Mouse (Mus musculus): Measurements from ENCODE around the gene Nub1. TPM values are rescaled to one million over a fixed set of nuclear protein-coding genes. Genes with fewer than 3 reads are reported as not detected.

Nub1 gene
- polyA plus RNA-seq, 1 experiment from 2014 or later = 48.5 TPM

GRCm38 (mm10) chr5:24730488-24730871, 45.1 kb downstream of the Nub1 start, which contains the start of gene Wdr86:
TSS of gene Wdr86 (minus strand) at chr5:24730727.
- 1% methylated on average over 23 of the region's 23 CpGs for WGBS
- H3K9me3 ChIP-seq (ENCODE audit: control insufficient read depth, low read length) = no peaks in the 10 kb centered on the region
- H3K27ac ChIP-seq = no peak within 1 kb of the TSS
- peaks cover 18% of the 10 kb centered on the region for H3K4me1 ChIP-seq (replicated peaks; ENCODE audit: control insufficient read depth, insufficient read depth, low read length)
- ATAC-seq (ENCODE audit: low FRiP score) = no peak
- peak within 1 kb of the TSS; percentile 33 for H3K4me3 ChIP-seq (replicated peaks; ENCODE audit: low read length)
- H3K9ac ChIP-seq = peak within 1 kb of the TSS; percentile 24; the same call in 1 of the 2 replicates
- H3K27me3 ChIP-seq (ENCODE audit: control insufficient read depth, insufficient read depth, low read length) = peaks cover 36% of the 10 kb centered on the region
- DNase-seq (ENCODE audit: low spot score) = no peak
- peak within 1 kb of the TSS; percentile 63 for H3K4me2 ChIP-seq (replicated peaks)
- no peaks in the 10 kb centered on the region for H3K36me3 ChIP-seq (replicated peaks; ENCODE audit: control insufficient read depth, insufficient read depth)

- no peaks in the 10 kb centered on the region for H3K36me3 ChIP-seq (replicated peaks; ENCODE audit: control insufficient read depth, insufficient read depth)
- no peak for ATAC-seq (ENCODE audit: low FRiP score)
- WGBS = 2% methylated on average over 15 of the region's 15 CpGs
- H3K4me3 ChIP-seq (replicated peaks; ENCODE audit: low read length) = peak overlapping the region; percentile 33
- no peaks in the 10 kb centered on the region for H3K9me3 ChIP-seq (ENCODE audit: control insufficient read depth, low read length)
- peaks cover 18% of the 10 kb centered on the region for H3K4me1 ChIP-seq (replicated peaks; ENCODE audit: control insufficient read depth, insufficient read depth, low read length)
- H3K9ac ChIP-seq = no peak overlapping the region
- H3K27ac ChIP-seq = no peak overlapping the region
- H3K4me2 ChIP-seq (replicated peaks) = peak overlapping the region; percentile 63
- H3K27me3 ChIP-seq (ENCODE audit: control insufficient read depth, insufficient read depth, low read length) = peaks cover 36% of the 10 kb centered on the region
- no peak for DNase-seq (ENCODE audit: low spot score)
These were observed 45.7 kb downstream of the Nub1 start for GRCm38 (mm10) chr5:24730986-24731385.

GRCm38 (mm10) chr5:24733134-24733533, 47.8 kb downstream of the Nub1 start:
- 7% methylated on average over 8 of the region's 8 CpGs for WGBS
- Histone ChIP-seq H3K9me3 (ENCODE audit: control insufficient read depth, low read length) (no peaks in the 10 kb centered on the region), H3K9ac (no peak overlapping the region), H3K4me2 (replicated peaks) (no peak overlapping the region), H3K27ac (no peak overlapping the region), H3K4me1 (replicated peaks; ENCODE audit: control insufficient read depth, insufficient read depth, low read length) (peaks cover 18% of the 10 kb centered on the region), H3K27me3 (ENCODE audit: control insufficient read depth, insufficient read depth, low read length) (peaks cover 36% of the 10 kb centered on the region), H3K36me3 (replicated peaks; ENCODE audit: control insufficient read depth, insufficient read depth) (no peaks in the 10 kb centered on the region), H3K4me3 (replicated peaks; ENCODE audit: low read length) (no peak overlapping the region)
- ATAC-seq (ENCODE audit: low FRiP score) = 0 out of 2 replicates have a peak, but pooled peaks have one; percentile 46
- DNase-seq (ENCODE audit: low spot score) = no peak

- H3K27ac ChIP-seq = no peak overlapping the region
- WGBS = 64% methylated on average over 7 of the region's 7 CpGs
- H3K36me3 ChIP-seq (replicated peaks; ENCODE audit: control insufficient read depth, insufficient read depth) = no peaks in the 10 kb centered on the region
- H3K27me3 ChIP-seq (ENCODE audit: control insufficient read depth, insufficient read depth, low read length) = peaks cover 29% of the 10 kb centered on the region
- H3K4me3 ChIP-seq (replicated peaks; ENCODE audit: low read length) = no peak overlapping the region
- H3K4me1 ChIP-seq (replicated peaks; ENCODE audit: control insufficient read depth, insufficient read depth, low read length) = peaks cover 18% of the 10 kb centered on the region
- no peak overlapping the region for H3K4me2 ChIP-seq (replicated peaks)
- H3K9ac ChIP-seq = no peak overlapping the region
- ATAC-seq (ENCODE audit: low FRiP score) (no peak), DNase-seq (ENCODE audit: low spot score) (no peak)
- H3K9me3 ChIP-seq (ENCODE audit: control insufficient read depth, low read length) = no peaks in the 10 kb centered on the region
These were observed 48.6 kb downstream of the Nub1 start for GRCm38 (mm10) chr5:24733771-24734426.

DNA sequence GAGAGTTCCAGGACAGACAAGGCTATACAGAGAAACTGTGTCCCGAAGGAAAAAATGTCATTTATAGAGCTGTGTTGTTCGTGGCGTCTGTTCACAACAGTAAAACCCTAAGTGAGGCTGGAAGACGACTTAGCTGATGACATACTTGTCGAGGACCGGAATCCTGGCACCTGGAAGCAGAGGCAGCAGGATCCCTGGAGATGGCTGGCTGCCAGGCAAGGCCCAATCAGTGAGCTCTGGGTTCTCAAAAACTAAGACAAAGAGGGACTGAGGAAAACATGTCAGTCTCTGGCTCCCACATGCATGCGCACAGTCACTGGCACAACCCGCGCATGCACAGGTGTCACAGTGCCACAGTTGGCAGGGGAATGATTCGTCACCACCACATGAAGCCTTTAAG, 52.3 kb downstream of the Nub1 start:
- Histone ChIP-seq H3K9ac (no peak overlapping the region), H3K9me3 (ENCODE audit: control insufficient read depth, low read length) (no peaks in the 10 kb centered on the region), H3K36me3 (replicated peaks; ENCODE audit: control insufficient read depth, insufficient read depth) (no peaks in the 10 kb centered on the region), H3K27me3 (ENCODE audit: control insufficient read depth, insufficient read depth, low read length) (no peaks in the 10 kb centered on the region), H3K4me2 (replicated peaks) (no peak overlapping the region), H3K4me3 (replicated peaks; ENCODE audit: low read length) (no peak overlapping the region), H3K4me1 (replicated peaks; ENCODE audit: control insufficient read depth, insufficient read depth, low read length) (peaks cover 9% of the 10 kb centered on the region), H3K27ac (no peak overlapping the region)
- no peak for ATAC-seq (ENCODE audit: low FRiP score)
- 92% methylated on average over 10 of the region's 10 CpGs for WGBS
- DNase-seq (ENCODE audit: low spot score) = no peak

DNA sequence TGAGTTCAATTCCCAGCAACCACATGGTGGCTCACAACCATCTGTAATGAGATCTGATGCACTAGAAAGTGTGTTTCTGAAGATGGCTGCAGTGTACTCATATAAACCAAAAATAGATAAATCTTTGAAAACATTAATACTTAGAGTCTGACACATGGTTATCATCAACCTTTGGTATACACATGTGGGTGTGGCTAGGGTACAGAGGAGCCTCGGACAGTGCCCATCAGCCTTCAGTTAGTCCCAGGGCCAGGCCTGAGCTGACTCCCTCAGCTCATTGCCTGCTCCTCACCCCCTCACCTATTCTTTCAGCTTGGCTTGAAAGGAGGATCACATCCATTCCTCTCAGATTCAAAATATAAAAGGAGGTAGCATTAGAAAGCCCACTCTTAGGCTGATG, 53.2 kb downstream of the Nub1 start:
- peaks cover under 1% of the 10 kb centered on the region; the same call in 1 of the 2 replicates for H3K4me1 ChIP-seq (replicated peaks; ENCODE audit: control insufficient read depth, insufficient read depth, low read length)
- WGBS = 88% methylated on average over 1 of the region's 1 CpGs
- H3K4me2 ChIP-seq (replicated peaks) = no peak overlapping the region
- H3K4me3 ChIP-seq (replicated peaks; ENCODE audit: low read length) = no peak overlapping the region
- ATAC-seq (ENCODE audit: low FRiP score) = no peak
- H3K9ac ChIP-seq = no peak overlapping the region
- no peaks in the 10 kb centered on the region for H3K27me3 ChIP-seq (ENCODE audit: control insufficient read depth, insufficient read depth, low read length)
- H3K36me3 ChIP-seq (replicated peaks; ENCODE audit: control insufficient read depth, insufficient read depth) = no peaks in the 10 kb centered on the region
- no peak overlapping the region for H3K27ac ChIP-seq
- no peak for DNase-seq (ENCODE audit: low spot score)
- no peaks in the 10 kb centered on the region for H3K9me3 ChIP-seq (ENCODE audit: control insufficient read depth, low read length)

DNA sequence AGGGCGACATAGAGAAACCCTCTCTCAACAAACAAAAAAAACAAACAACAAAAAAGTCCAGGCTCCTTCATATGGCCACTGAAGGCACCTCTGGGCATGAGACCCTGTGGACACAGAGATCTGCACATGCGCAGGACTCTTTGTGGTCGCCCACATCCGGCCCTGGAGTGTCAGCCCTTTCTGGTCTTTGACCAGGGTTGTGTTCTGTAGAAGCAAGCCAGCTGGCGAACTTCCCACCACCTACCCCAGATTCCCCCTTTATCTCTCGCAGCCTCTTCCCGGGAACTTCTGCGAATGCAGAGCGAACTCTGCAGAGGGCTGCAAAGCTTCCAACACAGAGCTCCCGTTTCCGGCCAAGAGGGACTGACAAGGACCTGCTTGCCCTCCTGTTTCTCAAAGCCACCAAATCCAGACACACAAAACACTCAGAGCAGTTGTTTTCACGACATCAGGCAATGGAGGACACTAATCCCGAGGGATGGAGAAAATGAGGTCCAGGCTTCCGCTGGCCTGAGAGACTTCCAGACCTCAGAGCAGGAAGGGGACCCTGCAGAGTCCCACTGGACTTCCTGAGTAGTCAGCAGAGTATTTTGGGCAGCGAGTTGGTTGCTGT, 53.9 kb downstream of the Nub1 start:
- Histone ChIP-seq H3K4me1 (replicated peaks; ENCODE audit: control insufficient read depth, insufficient read depth, low read length) (no peaks in the 10 kb centered on the region), H3K27ac (no peak overlapping the region), H3K9ac (no peak overlapping the region), H3K9me3 (ENCODE audit: control insufficient read depth, low read length) (no peaks in the 10 kb centered on the region), H3K36me3 (replicated peaks; ENCODE audit: control insufficient read depth, insufficient read depth) (no peaks in the 10 kb centered on the region), H3K27me3 (ENCODE audit: control insufficient read depth, insufficient read depth, low read length) (no peaks in the 10 kb centered on the region), H3K4me3 (replicated peaks; ENCODE audit: low read length) (no peak overlapping the region), H3K4me2 (replicated peaks) (no peak overlapping the region)
- DNase-seq (ENCODE audit: low spot score) (no peak), ATAC-seq (ENCODE audit: low FRiP score) (no peak)
- 70% methylated on average over 15 of the region's 15 CpGs for WGBS

GRCm38 (mm10) chr5:24741172-24741885, 56.0 kb downstream of the Nub1 start:
- Histone ChIP-seq H3K27me3 (ENCODE audit: control insufficient read depth, insufficient read depth, low read length) (no peaks in the 10 kb centered on the region), H3K9me3 (ENCODE audit: control insufficient read depth, low read length) (no peaks in the 10 kb centered on the region), H3K27ac (no peak overlapping the region), H3K4me2 (replicated peaks) (no peak overlapping the region), H3K36me3 (replicated peaks; ENCODE audit: control insufficient read depth, insufficient read depth) (no peaks in the 10 kb centered on the region), H3K9ac (no peak overlapping the region), H3K4me1 (replicated peaks; ENCODE audit: control insufficient read depth, insufficient read depth, low read length) (no peaks in the 10 kb centered on the region), H3K4me3 (replicated peaks; ENCODE audit: low read length) (no peak overlapping the region)
- DNase-seq (ENCODE audit: low spot score) (no peak), ATAC-seq (ENCODE audit: low FRiP score) (no peak)
- 75% methylated on average over 15 of the region's 15 CpGs for WGBS

DNA sequence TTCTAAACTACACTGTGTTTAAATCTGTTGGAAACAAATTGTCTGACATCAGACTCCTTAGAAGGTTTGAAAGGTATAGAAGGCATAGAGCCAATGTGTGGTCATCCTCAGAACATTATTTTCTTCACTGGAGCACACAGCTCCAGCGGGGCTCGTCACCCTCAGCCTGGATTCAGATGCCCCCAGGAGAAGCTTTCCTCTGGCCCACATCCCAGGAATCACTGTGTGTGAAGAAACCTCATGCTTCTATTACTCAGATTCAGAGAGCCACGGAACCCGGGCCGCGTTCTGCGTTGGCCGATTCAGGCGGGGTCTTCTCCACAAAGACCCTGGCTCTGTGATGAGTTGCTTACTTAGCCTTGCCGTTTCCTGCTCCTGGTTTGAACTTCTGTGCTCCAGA, 58.6 kb downstream of the Nub1 start:
- DNase-seq (ENCODE audit: low spot score) (no peak), ATAC-seq (ENCODE audit: low FRiP score) (no peak)
- H3K27me3 ChIP-seq (ENCODE audit: control insufficient read depth, insufficient read depth, low read length) = no peaks in the 10 kb centered on the region
- no peak overlapping the region for H3K9ac ChIP-seq
- H3K4me2 ChIP-seq (replicated peaks) = no peak overlapping the region
- no peak overlapping the region for H3K4me3 ChIP-seq (replicated peaks; ENCODE audit: low read length)
- H3K4me1 ChIP-seq (replicated peaks; ENCODE audit: control insufficient read depth, insufficient read depth, low read length) = no peaks in the 10 kb centered on the region
- H3K27ac ChIP-seq = no peak overlapping the region
- 90% methylated on average over 10 of the region's 10 CpGs for WGBS
- no peaks in the 10 kb centered on the region for H3K9me3 ChIP-seq (ENCODE audit: control insufficient read depth, low read length)
- no peaks in the 10 kb centered on the region for H3K36me3 ChIP-seq (replicated peaks; ENCODE audit: control insufficient read depth, insufficient read depth)

Measured in hindbrain, embryonic 14.5 days (tissue).